Mouse (Mus musculus) right cerebral cortex, postnatal 10 days (tissue): Measurements from ENCODE around the gene Adgrv1.

ENCODE experiments used
- DNase-seq, 2 experiments: peaks; one replicate each; pipeline ENCODE4 v3.0.0; 2021; ENCODE audit warnings: low spot score in 2 of 2

The Adgrv1 gene

DNA sequence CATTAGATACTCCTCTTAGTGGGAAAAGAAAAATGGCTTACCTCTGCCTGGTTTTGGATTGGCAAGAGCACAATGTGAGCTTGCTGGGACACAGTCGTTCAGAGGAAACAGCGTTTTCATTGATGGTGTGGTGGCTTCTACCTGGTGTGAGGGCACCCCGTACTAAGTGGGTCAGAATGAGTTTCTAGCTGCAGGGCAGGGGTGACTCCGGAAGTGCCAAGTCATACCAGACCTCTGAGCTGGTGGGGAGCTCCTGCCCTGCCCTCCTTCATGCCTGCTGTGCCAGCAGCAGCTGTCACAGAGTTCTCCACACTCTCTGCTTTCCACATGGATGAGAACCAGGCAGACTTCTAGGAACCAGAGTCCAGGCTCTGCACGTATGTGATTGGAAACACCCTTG is 582.0 kb downstream of the Adgrv1 start:
- DNase-seq: no peak

DNA sequence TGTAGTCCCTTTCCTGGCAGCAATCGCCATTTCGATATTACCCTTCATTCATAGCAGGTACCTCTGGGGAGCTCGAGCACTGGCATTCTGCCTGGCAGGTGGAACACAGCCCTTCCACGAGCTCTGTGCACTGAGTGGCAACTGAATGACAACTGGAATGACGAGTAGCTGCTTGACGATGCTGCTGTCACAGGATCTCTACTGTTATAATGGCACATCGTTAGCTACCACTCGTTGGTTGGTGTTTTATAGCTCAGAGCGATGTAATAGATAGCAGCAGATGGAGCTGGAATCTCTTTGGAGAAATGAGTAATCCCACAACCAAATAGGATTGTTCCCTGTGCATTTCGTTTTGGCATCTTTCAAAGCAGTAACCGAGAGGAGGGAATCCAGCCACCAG is 587.6 kb downstream of the Adgrv1 start:
- DNase-seq: no peak
